Mouse (Mus musculus): ENCODE data around the gene Zfp184. TPM values are rescaled to one million over a fixed set of nuclear protein-coding genes. Genes with fewer than 3 reads are reported as not detected.

Zfp184 gene
- total and polyA plus RNA-seq, 2 experiments from 2014 or later = 7.5 to 8.1 TPM

DNA sequence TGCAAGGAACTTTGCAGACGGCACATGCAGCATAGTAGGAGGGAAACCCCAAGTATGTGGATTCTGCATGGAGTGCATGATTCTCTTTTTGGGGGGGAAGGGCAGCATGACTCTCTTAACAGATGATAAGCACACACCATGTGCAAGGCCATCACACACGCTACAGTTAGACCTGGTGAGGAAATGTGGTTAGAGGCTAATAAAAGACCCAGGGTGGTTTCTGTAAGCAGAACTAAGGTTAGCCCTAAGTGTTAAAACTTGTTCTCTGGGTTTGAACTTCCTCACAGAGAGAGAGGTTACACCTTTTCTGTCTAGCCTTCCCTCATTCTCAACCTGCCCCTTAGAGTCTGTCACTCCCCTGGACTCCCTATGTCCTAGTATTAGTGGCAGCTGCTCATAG lies 56.5 kb downstream of the Zfp184 start:
- H3K36me3 ChIP-seq (ENCODE audit: insufficient read depth, low read length) = no peaks in the 10 kb centered on the region
- H3K4me2 ChIP-seq (ENCODE audit: low read depth, low read length, poor library complexity, severe bottlenecking) = no peak overlapping the region
- DNase-seq (ENCODE audit: low spot score) = no peak
- peaks cover 3% of the 10 kb centered on the region for H3K4me1 ChIP-seq (ENCODE audit: insufficient read depth, low read length)
- no peaks in the 10 kb centered on the region for H3K9me3 ChIP-seq (ENCODE audit: low read length)
- ATAC-seq (ENCODE audit: low FRiP score) = no peak
- peaks cover 89% of the 10 kb centered on the region for H3K27me3 ChIP-seq (ENCODE audit: insufficient read depth, low read length)
- no peak overlapping the region for H3K4me3 ChIP-seq (ENCODE audit: low read depth, low read length)
- WGBS = 73% methylated on average over 2 of the region's 2 CpGs
- H3K27ac ChIP-seq (ENCODE audit: low read depth, low read length) = no peak overlapping the region
- H3K9ac ChIP-seq (replicated peaks; ENCODE audit: low read length, poor library complexity, severe bottlenecking) = no peak overlapping the region
- TF ChIP-seq CTCF (IDR thresholded peaks at IDR 0.05) = no peak

DNA sequence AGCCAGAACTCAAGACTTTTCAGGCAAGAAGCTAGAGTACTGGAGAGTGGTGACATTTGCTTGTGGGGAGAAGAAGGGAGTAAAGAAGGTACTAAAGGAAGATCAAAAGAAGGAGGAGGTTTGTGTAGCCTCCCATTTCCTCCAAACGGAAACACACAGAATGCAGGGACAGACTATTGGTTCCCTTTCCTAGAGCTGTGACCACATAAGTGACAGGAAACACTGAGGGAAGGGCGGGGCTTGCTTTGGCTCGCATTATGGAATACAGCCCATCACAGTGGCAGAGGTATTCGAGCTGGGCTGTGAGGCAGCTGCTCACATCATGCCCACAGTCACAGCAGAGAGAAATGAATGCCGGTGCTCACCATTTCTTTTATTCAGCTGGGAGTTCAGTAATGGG lies 56.9 kb downstream of the Zfp184 start:
- ATAC-seq (ENCODE audit: low FRiP score) = no peak
- 34% methylated on average over 5 of the region's 5 CpGs for WGBS
- no peak for TF ChIP-seq CTCF (IDR thresholded peaks at IDR 0.05)

DNA sequence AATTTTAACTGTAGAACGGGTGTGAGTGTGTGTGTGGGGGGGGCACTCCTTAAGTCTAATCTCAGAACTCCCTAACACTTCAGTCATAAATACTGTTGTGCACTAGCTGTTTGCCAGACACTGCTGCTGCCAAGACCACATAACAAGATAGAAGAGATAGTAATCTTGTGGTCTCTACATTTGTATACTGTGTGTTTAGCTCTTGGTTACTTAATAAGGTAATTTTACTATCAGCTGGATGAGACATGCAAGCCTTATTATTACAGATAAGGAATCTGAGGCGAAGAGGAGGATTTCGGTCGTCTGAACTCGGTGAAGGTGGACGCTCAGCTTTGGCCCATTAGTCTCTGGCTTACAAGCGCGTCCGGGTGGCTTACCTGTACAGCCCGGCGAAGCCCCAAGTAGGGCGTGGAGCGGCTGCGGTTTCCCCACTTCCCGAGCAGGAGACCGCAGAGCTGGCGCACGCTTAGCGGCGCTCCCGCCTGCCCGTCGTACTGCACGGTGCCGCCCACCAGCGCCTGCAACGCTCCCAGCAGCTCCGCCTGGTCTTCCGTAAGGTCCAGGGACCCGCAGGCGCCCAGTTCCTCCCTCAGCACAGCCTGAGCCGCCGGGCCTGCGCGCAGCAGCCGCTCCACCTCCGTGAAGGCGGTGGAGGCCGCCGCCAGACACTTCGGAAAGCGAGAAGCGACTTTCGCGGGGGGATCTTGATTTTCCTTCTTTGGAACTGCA lies 60.9 kb downstream of the Zfp184 start:
- Histone ChIP-seq H3K4me1 (ENCODE audit: insufficient read depth, low read length) (peaks cover 6% of the 10 kb centered on the region), H3K36me3 (ENCODE audit: insufficient read depth, low read length) (no peaks in the 10 kb centered on the region), H3K27ac (ENCODE audit: low read depth, low read length) (no peak overlapping the region), H3K9me3 (ENCODE audit: low read length) (no peaks in the 10 kb centered on the region), H3K4me3 (ENCODE audit: low read depth, low read length) (peak overlapping the region; percentile 41), H3K4me2 (ENCODE audit: low read depth, low read length, poor library complexity, severe bottlenecking) (peak overlapping the region; percentile 87), H3K9ac (replicated peaks; ENCODE audit: low read length, poor library complexity, severe bottlenecking) (peak overlapping the region; percentile 29; the same call in 1 of the 2 replicates), H3K27me3 (ENCODE audit: insufficient read depth, low read length) (peaks cover 95% of the 10 kb centered on the region)
- peak; percentile 47; the same call in 1 of the 2 replicates for ATAC-seq (ENCODE audit: low FRiP score)
- no peak for DNase-seq (ENCODE audit: low spot score)
- TF ChIP-seq CTCF (IDR thresholded peaks at IDR 0.05) = no peak
- WGBS = under 1% methylated on average over 45 of the region's 45 CpGs

More for the DNA sequence above, 56.9 kb downstream of the Zfp184 start:
- Histone ChIP-seq H3K27ac (ENCODE audit: low read depth, low read length) (no peak overlapping the region), H3K9ac (replicated peaks; ENCODE audit: low read length, poor library complexity, severe bottlenecking) (no peak overlapping the region), H3K36me3 (ENCODE audit: insufficient read depth, low read length) (no peaks in the 10 kb centered on the region), H3K4me1 (ENCODE audit: insufficient read depth, low read length) (peaks cover 6% of the 10 kb centered on the region), H3K9me3 (ENCODE audit: low read length) (no peaks in the 10 kb centered on the region), H3K27me3 (ENCODE audit: insufficient read depth, low read length) (peaks cover 94% of the 10 kb centered on the region), H3K4me2 (ENCODE audit: low read depth, low read length, poor library complexity, severe bottlenecking) (no peak overlapping the region), H3K4me3 (ENCODE audit: low read depth, low read length) (no peak overlapping the region)
- no peak for DNase-seq (ENCODE audit: low spot score)

GRCm38 (mm10) chr13:22006334-22007120 lies 61.6 kb downstream of the Zfp184 start:
- H3K9ac ChIP-seq (replicated peaks; ENCODE audit: low read length, poor library complexity, severe bottlenecking) = peak overlapping the region; percentile 29
- H3K4me3 ChIP-seq (ENCODE audit: low read depth, low read length) = peak overlapping the region; percentile 41
- under 1% methylated on average over 38 of the region's 38 CpGs for WGBS
- DNase-seq (ENCODE audit: low spot score) (no peak), ATAC-seq (ENCODE audit: low FRiP score) (0 out of 2 replicates have a peak, but pooled peaks have one; percentile 13)
- no peak overlapping the region for H3K27ac ChIP-seq (ENCODE audit: low read depth, low read length)
- peak overlapping the region; percentile 87 for H3K4me2 ChIP-seq (ENCODE audit: low read depth, low read length, poor library complexity, severe bottlenecking)
- peaks cover 6% of the 10 kb centered on the region for H3K4me1 ChIP-seq (ENCODE audit: insufficient read depth, low read length)
- peaks cover 93% of the 10 kb centered on the region for H3K27me3 ChIP-seq (ENCODE audit: insufficient read depth, low read length)
- no peak for TF ChIP-seq CTCF (IDR thresholded peaks at IDR 0.05)
- no peaks in the 10 kb centered on the region for H3K9me3 ChIP-seq (ENCODE audit: low read length)
- H3K36me3 ChIP-seq (ENCODE audit: insufficient read depth, low read length) = no peaks in the 10 kb centered on the region

DNA sequence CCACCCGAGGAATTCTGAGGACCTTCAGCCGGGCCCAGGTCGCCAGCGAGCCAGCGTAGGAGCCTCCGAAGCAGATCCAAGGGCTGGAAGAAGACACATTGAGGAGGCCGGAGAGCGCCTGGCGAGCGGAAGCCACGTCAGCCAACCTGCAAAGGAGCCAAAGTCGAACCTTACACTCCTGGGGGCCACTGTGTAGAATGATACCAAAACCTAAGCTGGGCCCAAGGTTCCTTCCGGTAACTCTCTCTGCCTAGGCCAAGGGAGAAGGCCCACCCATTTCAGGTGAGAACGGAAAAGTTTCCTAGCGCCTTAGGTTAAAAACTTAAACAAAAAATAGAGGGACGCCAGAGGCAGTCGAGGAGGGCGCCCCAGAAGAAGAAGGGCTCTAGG lies 62.2 kb downstream of the Zfp184 start:
- no peak overlapping the region for H3K27ac ChIP-seq (ENCODE audit: low read depth, low read length)
- H3K36me3 ChIP-seq (ENCODE audit: insufficient read depth, low read length) = no peaks in the 10 kb centered on the region
- H3K4me1 ChIP-seq (ENCODE audit: insufficient read depth, low read length) = peaks cover 6% of the 10 kb centered on the region
- peaks cover 90% of the 10 kb centered on the region for H3K27me3 ChIP-seq (ENCODE audit: insufficient read depth, low read length)
- H3K4me2 ChIP-seq (ENCODE audit: low read depth, low read length, poor library complexity, severe bottlenecking) = peak overlapping the region; percentile 87
- DNase-seq (ENCODE audit: low spot score) (no peak), ATAC-seq (ENCODE audit: low FRiP score) (no peak)
- peak overlapping the region; percentile 41; the same call in 1 of the 2 replicates for H3K4me3 ChIP-seq (ENCODE audit: low read depth, low read length)
- TF ChIP-seq CTCF (IDR thresholded peaks at IDR 0.05) = no peak
- H3K9ac ChIP-seq (replicated peaks; ENCODE audit: low read length, poor library complexity, severe bottlenecking) = no peak overlapping the region
- H3K9me3 ChIP-seq (ENCODE audit: low read length) = no peaks in the 10 kb centered on the region
- WGBS = 5% methylated on average over 18 of the region's 18 CpGs

GRCm38 (mm10) chr13:22007872-22008271 lies 63.0 kb downstream of the Zfp184 start:
- no peak for DNase-seq (ENCODE audit: low spot score)
- H3K9me3 ChIP-seq (ENCODE audit: low read length) = no peaks in the 10 kb centered on the region
- no peak overlapping the region for H3K4me3 ChIP-seq (ENCODE audit: low read depth, low read length)
- WGBS = 53% methylated on average over 7 of the region's 7 CpGs
- H3K27me3 ChIP-seq (ENCODE audit: insufficient read depth, low read length) = peaks cover 90% of the 10 kb centered on the region
- ATAC-seq (ENCODE audit: low FRiP score) = no peak
- peaks cover 6% of the 10 kb centered on the region for H3K4me1 ChIP-seq (ENCODE audit: insufficient read depth, low read length)
- H3K9ac ChIP-seq (replicated peaks; ENCODE audit: low read length, poor library complexity, severe bottlenecking) = no peak overlapping the region
- no peak for TF ChIP-seq CTCF (IDR thresholded peaks at IDR 0.05)
- no peak overlapping the region for H3K27ac ChIP-seq (ENCODE audit: low read depth, low read length)
- H3K36me3 ChIP-seq (ENCODE audit: insufficient read depth, low read length) = no peaks in the 10 kb centered on the region
- no peak overlapping the region for H3K4me2 ChIP-seq (ENCODE audit: low read depth, low read length, poor library complexity, severe bottlenecking)

Measured in midbrain, postnatal 0 days (tissue).